Mouse (Mus musculus) lung, adult 18-20 months (tissue): ENCODE measurements around the gene Pcsk6.
"Not testable (repeated sequence)": the region's sequence is repeated elsewhere in the genome, so short reads cannot be mapped to it uniquely, and the experiment has no call there.

Experiments used
- DNase-seq, 2 experiments: peaks; one replicate each; pipeline ENCODE4 v3.0.0; 2022; ENCODE audit warnings: mixed read lengths in 2 of 2

Gene Pcsk6

GRCm38 (mm10) chr7:65861591-65862472 lies at the start of gene Pcsk6:
Gene Pcsk6 (plus strand): TSS chr7:65861734.
- DNase-seq: peak; percentile 28 to 40

- DNase-seq: no peak
These were observed 47.8 kb upstream of the Pcsk6 start for GRCm38 (mm10) chr7:65813611-65814212.

GRCm38 (mm10) chr7:65817564-65817963 lies 44.0 kb upstream of the Pcsk6 start:
- no peak for DNase-seq

GRCm38 (mm10) chr7:65820391-65820790 lies 41.1 kb upstream of the Pcsk6 start:
- no peak for DNase-seq

- not testable (repeated sequence) for DNase-seq
These were observed 39.6 kb upstream of the Pcsk6 start for GRCm38 (mm10) chr7:65821901-65822300.

- no peak for DNase-seq
These were observed 38.9 kb upstream of the Pcsk6 start for GRCm38 (mm10) chr7:65822506-65823119.

GRCm38 (mm10) chr7:65839756-65840155 lies 21.8 kb upstream of the Pcsk6 start:
- no peak for DNase-seq

GRCm38 (mm10) chr7:65843210-65843609 lies 18.3 kb upstream of the Pcsk6 start:
- DNase-seq: no peak

- no peak for DNase-seq
These were observed 553 bp upstream of the Pcsk6 start for GRCm38 (mm10) chr7:65860981-65861380.

- peak in 1 of 2 experiments; percentile 5 for DNase-seq
These were observed 1.1 kb downstream of the Pcsk6 start for GRCm38 (mm10) chr7:65862473-65863176.

GRCm38 (mm10) chr7:65869173-65869572 lies 7.6 kb downstream of the Pcsk6 start:
- no peak for DNase-seq

GRCm38 (mm10) chr7:65869794-65870193 lies 8.3 kb downstream of the Pcsk6 start:
- DNase-seq: peak in 1 of 2 experiments; percentile 7

GRCm38 (mm10) chr7:65870227-65870626 lies 8.7 kb downstream of the Pcsk6 start:
- DNase-seq: no peak

GRCm38 (mm10) chr7:65870928-65871580 lies 9.5 kb downstream of the Pcsk6 start:
- DNase-seq: no peak

GRCm38 (mm10) chr7:65871851-65872250 lies 10.3 kb downstream of the Pcsk6 start:
- DNase-seq: no peak

- DNase-seq: no peak
These were observed 11.8 kb downstream of the Pcsk6 start for GRCm38 (mm10) chr7:65873176-65873845.

GRCm38 (mm10) chr7:65873902-65874301 lies 12.4 kb downstream of the Pcsk6 start:
- no peak for DNase-seq

- DNase-seq: no peak
These were observed 15.1 kb downstream of the Pcsk6 start for GRCm38 (mm10) chr7:65876596-65876995.

- no peak for DNase-seq
These were observed 16.7 kb downstream of the Pcsk6 start for GRCm38 (mm10) chr7:65878234-65878633.

GRCm38 (mm10) chr7:65879330-65879729 lies 17.8 kb downstream of the Pcsk6 start:
- no peak for DNase-seq

GRCm38 (mm10) chr7:65880666-65881289 lies 19.2 kb downstream of the Pcsk6 start:
- no peak for DNase-seq
